Mouse (Mus musculus) lung, postnatal 14 days (tissue): ENCODE results near the gene Gm4553.
A peak's percentile ranks its signal among the peaks of the same experiment; 100 is the strongest.
"Not testable (repeated sequence)": the region's sequence is repeated elsewhere in the genome, so short reads cannot be mapped to it uniquely, and the experiment has no call there.

Experiments used
- DNase-seq: peaks from one replicate; pipeline ENCODE4 v3.0.0; 2021

The Gm4553 gene

GRCm38 (mm10) chr7:142165639-142166038, at the start of gene Gm4553:
Gene Gm4553 (minus strand): TSS chr7:142165739.
- not testable (repeated sequence) for DNase-seq

GRCm38 (mm10) chr7:142212136-142212535, 46.6 kb upstream of the Gm4553 start:
- not testable (repeated sequence) for DNase-seq

- DNase-seq: no peak
Measured at GRCm38 (mm10) chr7:142211559-142211958, 46.0 kb upstream of the Gm4553 start, which contains the start of gene Gm7579. Gene Gm7579 (plus strand): TSS chr7:142211859.

GRCm38 (mm10) chr7:142206891-142207290, 41.4 kb upstream of the Gm4553 start:
- DNase-seq: not testable (repeated sequence)

GRCm38 (mm10) chr7:142205488-142205887, 39.9 kb upstream of the Gm4553 start:
- no peak for DNase-seq

GRCm38 (mm10) chr7:142201064-142201463, 35.5 kb upstream of the Gm4553 start, which contains the start of gene Krtap5-3:
Gene Krtap5-3 (plus strand): TSS chr7:142201364.
- no peak for DNase-seq

- no peak for DNase-seq
Measured at GRCm38 (mm10) chr7:142198748-142199147, 33.2 kb upstream of the Gm4553 start.

GRCm38 (mm10) chr7:142190289-142190688, 24.8 kb upstream of the Gm4553 start, which contains the start of gene Gm10153:
Gene Gm10153 (minus strand): TSS chr7:142190389.
- DNase-seq: no peak

- no peak for DNase-seq
Measured at GRCm38 (mm10) chr7:142188156-142188555, 22.6 kb upstream of the Gm4553 start.

GRCm38 (mm10) chr7:142181021-142181420, 15.5 kb upstream of the Gm4553 start:
- DNase-seq: no peak

- DNase-seq: no peak
Measured at GRCm38 (mm10) chr7:142178685-142179084, 13.1 kb upstream of the Gm4553 start.

- not testable (repeated sequence) for DNase-seq
Measured at GRCm38 (mm10) chr7:142175905-142176304, 10.4 kb upstream of the Gm4553 start, which contains the start of gene Krtap5-2. Gene Krtap5-2 (minus strand): TSS chr7:142176005.

GRCm38 (mm10) chr7:142169836-142170235, 4.3 kb upstream of the Gm4553 start:
- no peak for DNase-seq

- DNase-seq: no peak
Measured at GRCm38 (mm10) chr7:142159366-142159765, 6.2 kb downstream of the Gm4553 start.

GRCm38 (mm10) chr7:142157013-142157412, 8.5 kb downstream of the Gm4553 start, which contains the start of gene Gm29735:
Gene Gm29735 (minus strand): TSS chr7:142157113.
- not testable (repeated sequence) for DNase-seq

GRCm38 (mm10) chr7:142155308-142155707, 10.2 kb downstream of the Gm4553 start:
- DNase-seq: no peak

- no peak for DNase-seq
Measured at GRCm38 (mm10) chr7:142152191-142152590, 13.3 kb downstream of the Gm4553 start.

GRCm38 (mm10) chr7:142148633-142149032, 16.9 kb downstream of the Gm4553 start:
- DNase-seq: no peak

GRCm38 (mm10) chr7:142146033-142146432, 19.5 kb downstream of the Gm4553 start:
- DNase-seq: peak; percentile 68

GRCm38 (mm10) chr7:142145413-142145940, 20.1 kb downstream of the Gm4553 start:
- DNase-seq: no peak

- DNase-seq: no peak
Measured at GRCm38 (mm10) chr7:142144507-142144906, 21.0 kb downstream of the Gm4553 start, which contains the start of gene Gm45337. Gene Gm45337 (minus strand): TSS chr7:142144607.

GRCm38 (mm10) chr7:142143506-142144010, 22.0 kb downstream of the Gm4553 start:
- not testable (repeated sequence) for DNase-seq

- no peak for DNase-seq
Measured at GRCm38 (mm10) chr7:142140696-142141095, 24.8 kb downstream of the Gm4553 start.

- DNase-seq: not testable (repeated sequence)
Measured at GRCm38 (mm10) chr7:142135934-142136333, 29.6 kb downstream of the Gm4553 start, which contains the start of gene Gm39115. Gene Gm39115 (minus strand): TSS chr7:142136034.
